Mouse (Mus musculus): Measurements from ENCODE around the gene Fuk. TPM values are rescaled to one million over a fixed set of nuclear protein-coding genes. Genes with fewer than 3 reads are reported as not detected.
A peak's percentile ranks its signal among the peaks of the same experiment; 100 is the strongest.
"Not testable (repeated sequence)": the region's sequence is repeated elsewhere in the genome, so short reads cannot be mapped to it uniquely, and the experiment has no call there.

Gene Fuk
- total RNA-seq, 1 experiment from 2014 or later = 3.0 TPM

- ATAC-seq (replicated peaks; ENCODE audit: low read depth, poor library complexity, severe bottlenecking) = no peak
These were observed 17.9 kb upstream of the Fuk start for GRCm38 (mm10) chr8:110920032-110920772.

- ATAC-seq (replicated peaks; ENCODE audit: low read depth, poor library complexity, severe bottlenecking) = peak; percentile 86
These were observed 17.2 kb upstream of the Fuk start, which contains the start of gene St3gal2 for GRCm38 (mm10) chr8:110919341-110920031. St3gal2 (plus strand) TSS chr8:110919922.

DNA sequence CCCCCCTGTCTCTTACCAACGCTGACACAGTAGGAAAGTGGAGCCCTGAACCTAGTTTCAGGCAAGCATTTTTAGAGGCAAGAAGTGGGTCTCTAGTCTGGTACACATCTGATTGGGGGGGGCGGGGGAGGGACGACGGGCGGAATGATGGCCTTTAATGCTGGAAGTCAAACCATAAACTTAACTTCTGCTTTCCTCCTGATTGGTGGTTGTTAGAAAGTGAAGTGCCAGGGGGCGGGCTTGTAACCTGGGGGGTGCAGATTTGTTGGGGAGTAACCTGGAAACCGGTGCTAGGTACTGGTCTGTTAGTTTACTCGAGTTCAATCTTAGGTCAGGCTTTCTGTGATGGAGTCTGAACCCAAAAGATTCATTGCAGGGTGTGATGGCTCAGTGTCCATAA, 16.2 kb upstream of the Fuk start:
- no peak for ATAC-seq (replicated peaks; ENCODE audit: low read depth, poor library complexity, severe bottlenecking)

- ATAC-seq (replicated peaks; ENCODE audit: low read depth, poor library complexity, severe bottlenecking) = no peak
These were observed 15.7 kb upstream of the Fuk start for GRCm38 (mm10) chr8:110918027-110918426.

DNA sequence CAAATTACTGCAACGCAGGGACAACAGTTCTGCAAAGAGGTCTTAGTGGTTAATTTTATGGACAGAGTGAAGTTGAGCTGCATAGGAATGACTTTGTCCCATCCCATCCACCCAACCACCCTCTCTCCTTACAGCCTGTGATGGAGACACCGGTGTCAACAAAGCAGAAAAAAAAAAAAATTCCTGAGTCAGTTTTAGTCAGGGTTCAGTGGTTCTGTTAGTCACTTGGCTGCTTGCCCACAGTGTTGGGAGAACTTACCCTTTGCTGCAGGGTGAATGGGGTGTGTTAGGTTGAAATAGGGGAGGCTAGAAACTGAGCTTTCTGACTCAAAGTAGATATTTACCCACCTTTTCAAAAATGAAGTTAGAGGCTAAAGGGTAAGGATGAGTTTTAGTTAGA, 15.1 kb upstream of the Fuk start:
- ATAC-seq (replicated peaks; ENCODE audit: low read depth, poor library complexity, severe bottlenecking) = no peak

DNA sequence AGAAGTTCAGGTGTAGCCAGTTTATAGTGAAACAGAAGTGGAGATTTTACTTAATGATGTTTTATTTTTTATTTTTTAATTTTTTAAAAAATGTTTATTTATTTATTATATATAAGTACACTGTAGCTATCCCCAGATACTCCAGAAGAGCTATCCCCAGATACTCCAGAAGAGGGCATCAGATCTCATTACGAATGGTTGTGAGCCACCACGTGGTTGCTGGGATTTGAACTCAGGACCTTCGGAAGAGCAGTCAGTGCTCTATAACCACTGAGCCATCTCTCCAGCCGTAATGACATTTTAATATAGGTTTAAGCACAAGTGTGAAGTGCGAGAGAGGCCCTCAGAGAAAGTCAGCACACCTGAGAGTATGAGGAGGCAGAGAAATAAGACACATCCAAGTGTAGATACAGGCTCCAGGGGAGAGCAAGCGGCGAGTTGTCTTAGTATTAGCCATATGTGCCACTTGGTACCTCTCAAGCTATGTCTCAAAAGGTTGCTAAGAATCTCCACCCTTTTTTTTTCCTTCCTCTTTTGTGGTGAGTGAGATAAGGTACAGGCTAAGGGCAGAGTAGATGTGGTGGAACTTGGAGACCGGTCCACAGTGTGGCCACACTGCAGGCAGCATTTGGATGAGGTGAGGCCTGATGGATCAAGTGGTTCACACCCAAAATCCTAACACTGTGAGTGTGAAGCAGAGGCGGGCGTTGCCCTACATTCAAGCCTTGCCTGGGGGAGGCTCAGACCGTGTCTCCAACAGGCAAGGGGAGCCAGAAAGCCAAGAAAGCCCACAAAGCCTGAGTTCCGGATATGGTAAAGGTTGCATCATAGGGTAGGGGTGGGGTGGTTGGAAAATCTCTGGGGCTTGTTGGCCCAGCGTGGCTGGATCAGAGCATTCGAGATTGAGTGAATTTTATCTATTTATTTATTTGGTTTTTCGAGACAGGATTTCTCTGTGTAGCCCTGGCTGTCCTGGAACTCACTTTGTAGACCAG, 9.6 kb upstream of the Fuk start:
- ATAC-seq (replicated peaks; ENCODE audit: low read depth, poor library complexity, severe bottlenecking) = peak; percentile 97

DNA sequence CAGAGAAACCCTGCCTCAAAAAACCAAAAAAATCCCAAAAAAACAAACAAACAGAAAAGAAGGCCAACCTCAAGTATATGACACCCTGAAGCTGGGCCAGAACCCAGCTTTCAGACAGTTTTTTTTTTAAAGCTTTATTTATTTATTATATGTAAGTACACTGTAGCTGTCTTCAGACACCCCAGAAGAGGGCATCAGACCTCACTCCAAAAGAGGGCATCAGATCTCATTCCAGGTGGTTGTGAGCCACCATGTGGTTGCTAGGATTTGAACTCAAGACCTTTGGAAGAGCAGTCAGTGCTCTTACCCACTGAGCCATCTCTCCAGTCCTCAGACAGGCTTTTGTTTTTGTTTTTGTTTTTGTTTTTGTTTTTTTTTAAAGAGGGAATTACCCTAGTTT, 7.6 kb upstream of the Fuk start:
- ATAC-seq (replicated peaks; ENCODE audit: low read depth, poor library complexity, severe bottlenecking) = not testable (repeated sequence)

DNA sequence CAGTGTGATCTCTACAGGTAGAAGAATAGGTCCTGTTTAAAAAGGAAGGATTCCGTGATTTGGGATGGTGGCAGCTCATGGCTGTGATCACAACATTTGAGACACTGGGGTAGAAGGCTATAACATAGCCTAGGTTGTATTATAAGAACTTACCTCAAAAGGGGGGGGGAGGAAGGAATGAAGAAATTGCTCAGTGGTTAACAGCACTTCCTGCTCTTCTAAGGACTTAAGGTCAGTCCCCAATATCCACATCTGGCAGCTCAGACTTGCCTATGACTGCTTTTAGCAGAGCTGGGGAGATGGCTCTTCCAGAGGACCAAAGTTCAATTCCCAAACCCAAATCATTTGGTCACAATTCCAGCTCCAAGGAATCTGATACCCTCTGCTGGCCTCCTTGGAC, 4.4 kb upstream of the Fuk start:
- peak; percentile 51 for ATAC-seq (replicated peaks; ENCODE audit: low read depth, poor library complexity, severe bottlenecking)

DNA sequence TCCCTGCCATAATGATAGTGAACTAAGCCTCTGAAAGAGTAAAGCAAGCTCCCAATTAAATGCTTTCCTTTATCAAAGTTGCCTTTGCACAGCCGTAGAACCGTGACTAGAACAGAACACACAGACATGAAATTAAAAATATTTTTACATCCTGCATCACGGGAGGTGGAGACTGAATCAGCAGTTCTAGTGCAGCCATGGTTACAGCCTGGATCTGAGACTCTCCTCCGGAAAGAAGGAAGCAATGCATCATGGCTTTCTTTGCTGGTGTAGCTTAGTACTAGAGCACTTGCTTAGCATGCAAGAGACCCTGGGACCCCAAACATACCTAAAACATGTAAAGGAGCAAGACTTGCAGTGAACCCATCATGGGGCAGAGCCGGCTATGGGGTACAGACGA, 3.1 kb upstream of the Fuk start:
- no peak for ATAC-seq (replicated peaks; ENCODE audit: low read depth, poor library complexity, severe bottlenecking)

DNA sequence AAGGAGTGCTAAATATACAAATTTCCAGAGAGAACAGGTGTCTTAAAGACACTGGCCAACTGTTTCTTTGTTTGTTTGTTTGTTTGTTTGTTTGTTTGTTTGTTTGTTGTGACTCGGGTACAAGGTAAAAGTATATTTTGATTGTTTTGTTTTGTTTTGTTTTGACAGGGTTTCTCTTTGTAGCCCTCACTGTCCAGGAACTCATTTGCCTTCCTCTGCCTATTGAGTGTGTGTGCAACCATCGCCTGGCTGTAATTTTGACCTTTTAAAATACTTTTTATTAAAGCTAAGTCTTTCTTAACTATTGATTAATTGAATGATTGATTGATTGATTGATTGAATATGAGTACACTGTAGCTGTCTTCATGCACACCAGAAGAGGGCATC, 284 bp upstream of the Fuk start:
- ATAC-seq (replicated peaks; ENCODE audit: low read depth, poor library complexity, severe bottlenecking) = no peak

DNA sequence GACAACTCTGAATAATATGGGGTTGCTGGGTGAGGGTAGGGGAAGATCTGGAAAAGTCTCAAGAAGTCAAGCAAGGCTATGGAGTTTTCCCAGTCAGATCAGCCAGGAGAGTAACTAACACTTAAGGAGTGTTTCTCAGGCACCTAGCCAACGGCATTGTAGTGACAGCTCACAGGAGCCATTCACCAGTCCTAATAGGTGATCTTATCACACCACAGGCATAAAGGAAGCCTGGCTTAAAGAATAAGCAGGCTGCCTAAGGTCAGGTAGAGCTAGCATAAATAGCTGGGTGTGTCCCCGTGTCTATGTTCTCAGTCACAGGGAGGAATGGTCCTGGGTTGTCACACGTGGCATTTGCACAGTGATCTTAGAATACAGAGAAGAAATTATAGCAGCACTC, 1.2 kb downstream of the Fuk start:
- no peak for ATAC-seq (replicated peaks; ENCODE audit: low read depth, poor library complexity, severe bottlenecking)

- no peak for ATAC-seq (replicated peaks; ENCODE audit: low read depth, poor library complexity, severe bottlenecking)
These were observed 4.8 kb downstream of the Fuk start for GRCm38 (mm10) chr8:110897495-110897894.

GRCm38 (mm10) chr8:110895812-110896211, 6.5 kb downstream of the Fuk start:
- ATAC-seq (replicated peaks; ENCODE audit: low read depth, poor library complexity, severe bottlenecking) = no peak

DNA sequence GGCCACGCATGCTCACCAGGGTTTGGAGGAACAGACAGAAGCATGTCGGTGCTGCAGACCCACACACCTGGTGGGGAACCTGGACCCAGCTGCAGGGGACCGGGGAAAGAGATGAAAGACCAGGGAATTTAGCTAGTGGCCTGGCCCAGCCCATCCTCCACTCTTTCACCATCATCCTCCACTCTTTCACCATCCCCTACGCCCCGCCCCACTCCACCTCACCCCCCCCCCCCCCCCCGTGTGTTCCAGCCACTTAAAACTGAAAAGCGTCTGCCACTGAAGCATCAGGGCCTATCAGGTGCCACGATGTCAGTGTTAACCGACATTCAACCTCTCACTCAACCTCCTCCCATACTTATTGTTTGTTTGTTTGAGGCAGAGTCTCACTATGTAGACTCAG, 7.0 kb downstream of the Fuk start:
- no peak for ATAC-seq (replicated peaks; ENCODE audit: low read depth, poor library complexity, severe bottlenecking)

- ATAC-seq (replicated peaks; ENCODE audit: low read depth, poor library complexity, severe bottlenecking) = no peak
These were observed 7.4 kb downstream of the Fuk start for GRCm38 (mm10) chr8:110894851-110895250.

- no peak for ATAC-seq (replicated peaks; ENCODE audit: low read depth, poor library complexity, severe bottlenecking)
These were observed 9.4 kb downstream of the Fuk start for GRCm38 (mm10) chr8:110892913-110893312.

DNA sequence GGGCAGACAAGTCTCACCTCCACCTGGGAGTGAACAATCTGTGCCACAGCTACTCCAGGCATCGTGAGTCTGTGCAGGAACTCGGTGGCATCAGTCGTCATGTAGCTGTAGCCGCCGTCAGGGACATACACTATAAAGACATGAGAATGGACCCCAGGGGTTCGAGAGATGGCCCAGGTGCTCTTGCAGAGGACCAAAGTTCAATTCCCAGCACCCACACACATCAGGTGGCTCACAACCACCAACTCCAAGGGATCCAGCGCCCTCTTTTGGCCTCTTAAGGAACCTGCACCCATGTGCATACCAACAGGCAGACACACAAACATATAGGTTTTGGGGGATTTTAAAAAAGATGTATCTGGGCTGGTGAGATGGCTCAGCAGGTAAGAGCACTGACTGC, 10.2 kb downstream of the Fuk start:
- no peak for ATAC-seq (replicated peaks; ENCODE audit: low read depth, poor library complexity, severe bottlenecking)

GRCm38 (mm10) chr8:110889904-110890470, 12.3 kb downstream of the Fuk start:
- no peak for ATAC-seq (replicated peaks; ENCODE audit: low read depth, poor library complexity, severe bottlenecking)

DNA sequence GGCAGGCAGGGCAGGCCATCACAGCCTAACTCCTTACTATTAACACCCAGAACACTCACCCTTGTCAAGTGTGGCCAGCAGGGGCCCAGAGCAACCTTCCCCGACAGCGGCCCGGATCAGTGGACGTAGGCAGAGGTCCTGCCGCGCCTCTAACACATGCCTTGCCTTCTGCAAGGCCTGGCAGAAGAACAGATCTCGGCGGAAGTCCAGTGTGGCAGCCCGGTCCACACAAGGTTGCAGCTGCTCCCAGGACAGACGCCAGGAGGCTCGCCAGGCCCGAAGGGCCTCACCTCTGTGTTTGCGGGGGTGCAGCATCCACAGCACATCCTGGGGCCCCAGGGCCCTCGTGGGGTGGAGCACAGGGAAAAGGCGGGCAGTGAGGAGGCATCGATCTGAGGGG, 13.4 kb downstream of the Fuk start:
- ATAC-seq (replicated peaks; ENCODE audit: low read depth, poor library complexity, severe bottlenecking) = no peak

GRCm38 (mm10) chr8:110888441-110888840, 13.8 kb downstream of the Fuk start:
- no peak for ATAC-seq (replicated peaks; ENCODE audit: low read depth, poor library complexity, severe bottlenecking)

Measured in common myeloid progenitor, adult 5-6 weeks (primary cell).